Mouse (Mus musculus) mammary gland, adult 2 months (tissue): ENCODE data around the gene Gm36028. TPM values are rescaled to one million over a fixed set of nuclear protein-coding genes. Genes with fewer than 3 reads are reported as not detected.

ENCODE experiments used
- polyA plus RNA-seq: library from polyadenylated mRNA; depleted of rRNA; stranded (reverse); fragments of >200 nt; gene quantifications from 2 replicates; pipeline ENCODE4 v1.2.3, GENCODE M21; 2012; ENCODE audit warnings: low replicate concordance; rRNA removed

Gm36028 gene
- polyA plus RNA-seq, result 0.10 TPM in 1 of 2 replicates, not detected in the other

GRCm38 (mm10) chr16:37861029-37861428 is at the start of gene Gm36028:
Gene Gm36028, minus strand, starts transcription at chr16:37861146.

GRCm38 (mm10) chr16:37867791-37868505 is 7.0 kb upstream of the Gm36028 start, which contains the start of gene Lrrc58:
Gene Lrrc58, plus strand, starts transcription at chr16:37868389.

Other genes starting within 250 kb of the Gm36028 start
- 70.7 and 90.5 TPM in 2 replicates for gene Ndufb4, start 206.7 kb downstream of the Gm36028 start, polyA plus RNA-seq
- 87.8 and 135 TPM in 2 replicates for gene Fstl1, start 84.3 kb downstream of the Gm36028 start, polyA plus RNA-seq
- 25.8 and 28.1 TPM in 2 replicates for gene Lrrc58, start 7.2 kb upstream of the Gm36028 start, polyA plus RNA-seq
- gene Gpr156, start 55.4 kb upstream of the Gm36028 start, polyA plus RNA-seq, result 0.26 and 0.39 TPM in 2 replicates
- 13.4 and 14.0 TPM in 2 replicates for gene Gsk3b, start 227.9 kb upstream of the Gm36028 start, polyA plus RNA-seq